Mouse (Mus musculus) kidney, adult 11 months (tissue): ENCODE measurements around the gene Tmem203.
A peak's percentile ranks its signal among the peaks of the same experiment; 100 is the strongest.
"Not testable (repeated sequence)": the region's sequence is repeated elsewhere in the genome, so short reads cannot be mapped to it uniquely, and the experiment has no call there.

Experiments
- DNase-seq: peaks from one replicate; pipeline ENCODE4 v3.0.0; 2022

Tmem203 gene

DNA sequence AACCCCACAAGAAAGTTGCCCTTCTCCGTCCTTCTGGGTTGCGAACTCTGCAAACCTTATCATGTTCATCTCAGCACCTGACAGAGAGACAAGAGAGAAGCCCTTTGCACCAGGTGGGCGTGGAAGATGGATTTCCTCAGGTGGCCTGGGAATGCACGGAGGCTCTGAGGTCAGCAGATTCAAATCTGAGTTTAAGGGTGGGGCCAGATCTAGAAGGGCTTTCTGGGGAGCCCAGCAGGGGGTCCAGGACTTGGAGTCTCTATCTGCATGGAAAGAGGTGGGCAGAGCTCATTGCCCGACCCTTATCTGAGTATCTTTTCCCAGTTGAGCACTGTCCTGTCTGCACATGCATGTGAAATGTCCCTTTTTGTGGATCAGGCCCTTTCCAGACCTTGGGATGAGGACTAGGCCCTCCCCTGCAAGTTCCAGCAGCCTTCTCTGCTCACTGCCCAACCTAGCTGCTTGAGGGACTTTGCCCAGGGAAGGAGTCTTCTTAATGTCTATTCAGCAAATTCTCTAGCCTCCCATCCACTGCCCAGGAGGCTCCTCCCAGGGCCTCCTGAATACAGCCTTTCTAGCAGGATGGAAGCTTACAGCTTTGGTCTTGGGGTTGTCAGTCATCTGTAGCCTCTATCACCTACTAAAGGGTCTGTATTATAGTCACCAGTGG is 20.6 kb upstream of the Tmem203 start:
- DNase-seq = peak; percentile 78

DNA sequence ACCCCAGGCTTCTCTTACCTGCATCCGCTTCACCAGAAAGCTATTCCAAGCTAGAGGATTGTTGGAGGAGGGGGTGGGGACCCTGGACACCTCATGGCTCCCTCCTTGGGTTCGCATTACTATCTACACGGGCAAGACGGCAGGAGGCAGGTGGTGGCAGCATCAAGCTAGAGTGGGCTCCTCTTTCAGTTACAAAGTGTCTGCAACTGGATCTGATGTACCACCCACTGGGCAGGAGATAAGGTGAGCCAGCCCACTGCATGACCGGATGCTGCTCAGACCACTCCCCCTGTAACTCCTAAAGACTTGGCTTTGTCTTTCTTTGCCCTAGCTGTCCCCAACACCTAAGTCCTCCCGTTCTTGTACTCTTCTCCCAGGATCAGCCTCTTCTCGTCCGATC is 18.6 kb upstream of the Tmem203 start, which contains the start of gene Rnf224:
TSS of gene Rnf224 (minus strand) at position 174 of the 400 bp plus-strand sequence.
- no peak for DNase-seq

DNA sequence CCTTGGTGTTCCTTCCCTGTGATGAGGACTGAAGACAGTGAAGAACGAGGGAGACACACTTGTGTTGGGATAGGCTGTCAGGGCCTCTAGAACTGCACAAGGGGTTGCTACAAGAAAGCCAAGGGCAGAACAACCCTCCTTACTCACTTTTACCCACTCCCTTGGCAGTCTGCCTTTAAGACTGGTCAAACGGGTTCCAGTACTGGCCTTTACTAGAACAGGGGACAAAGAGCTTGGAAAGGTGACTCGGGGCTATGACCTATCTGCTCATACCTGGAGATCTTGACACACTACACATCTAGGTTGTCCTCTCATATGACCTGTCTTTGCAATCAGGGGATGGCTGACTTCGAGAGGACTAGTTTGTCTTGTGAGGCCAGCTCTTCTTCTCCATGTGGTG is 17.7 kb upstream of the Tmem203 start:
- peak; percentile 72 for DNase-seq

DNA sequence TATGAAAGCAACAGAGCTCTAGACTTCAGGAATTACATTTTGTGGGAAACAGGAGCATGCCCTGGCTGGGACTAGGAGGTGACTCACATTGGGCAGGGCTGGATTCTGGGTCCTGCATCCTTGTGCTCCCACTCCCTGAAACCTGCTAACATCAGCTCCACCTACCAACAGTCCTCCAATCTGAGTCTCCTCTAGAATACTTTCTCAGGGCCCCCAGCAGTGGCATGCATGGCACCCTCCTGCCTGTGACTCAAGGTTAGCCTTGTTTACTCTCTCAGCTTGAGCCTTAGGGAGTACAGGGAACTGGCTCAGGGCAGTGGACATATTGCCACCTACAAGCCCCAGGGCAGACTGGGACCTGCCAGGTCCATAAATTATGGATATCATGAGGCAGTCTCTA is 17.1 kb upstream of the Tmem203 start:
- DNase-seq = no peak

DNA sequence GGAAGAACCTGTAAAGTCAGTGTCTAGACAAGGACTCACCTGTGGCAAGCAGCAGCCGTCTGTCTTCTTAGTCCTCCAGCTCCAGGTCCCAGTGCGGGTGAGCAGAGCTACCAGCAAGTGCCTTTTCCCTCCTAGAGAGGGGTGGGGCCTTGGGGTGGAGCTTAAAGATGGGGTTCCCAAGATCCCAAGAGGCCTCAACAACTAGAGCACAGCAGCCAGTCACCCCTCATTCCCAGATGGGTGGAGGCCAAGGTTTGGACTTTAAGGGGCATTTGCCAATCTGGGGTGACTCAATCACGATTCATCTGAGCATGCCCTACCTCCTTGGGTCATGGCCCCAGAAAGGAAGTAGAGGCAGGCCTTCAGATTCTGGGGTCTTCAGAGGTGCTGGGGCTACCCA is 15.5 kb upstream of the Tmem203 start:
- no peak for DNase-seq

DNA sequence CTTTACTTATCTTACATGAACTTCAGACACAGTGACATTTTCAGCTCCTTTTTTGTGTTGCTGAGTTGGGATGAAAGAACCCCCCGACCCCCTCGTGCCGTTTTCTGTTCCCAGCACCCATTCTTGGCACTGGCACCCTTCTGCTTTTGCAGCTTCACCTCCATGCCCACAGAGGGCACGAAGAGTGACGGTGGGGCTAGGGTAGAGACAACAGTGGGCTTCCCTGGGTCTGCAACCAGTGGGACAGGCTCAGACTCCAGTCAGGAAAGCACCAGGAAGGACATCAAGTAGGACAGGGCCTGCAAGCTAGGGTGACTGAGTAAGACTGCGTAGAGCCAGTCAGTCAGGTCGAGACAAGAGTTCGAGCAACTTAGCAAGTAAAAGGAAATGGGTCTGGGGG is 14.9 kb upstream of the Tmem203 start:
- DNase-seq = no peak

DNA sequence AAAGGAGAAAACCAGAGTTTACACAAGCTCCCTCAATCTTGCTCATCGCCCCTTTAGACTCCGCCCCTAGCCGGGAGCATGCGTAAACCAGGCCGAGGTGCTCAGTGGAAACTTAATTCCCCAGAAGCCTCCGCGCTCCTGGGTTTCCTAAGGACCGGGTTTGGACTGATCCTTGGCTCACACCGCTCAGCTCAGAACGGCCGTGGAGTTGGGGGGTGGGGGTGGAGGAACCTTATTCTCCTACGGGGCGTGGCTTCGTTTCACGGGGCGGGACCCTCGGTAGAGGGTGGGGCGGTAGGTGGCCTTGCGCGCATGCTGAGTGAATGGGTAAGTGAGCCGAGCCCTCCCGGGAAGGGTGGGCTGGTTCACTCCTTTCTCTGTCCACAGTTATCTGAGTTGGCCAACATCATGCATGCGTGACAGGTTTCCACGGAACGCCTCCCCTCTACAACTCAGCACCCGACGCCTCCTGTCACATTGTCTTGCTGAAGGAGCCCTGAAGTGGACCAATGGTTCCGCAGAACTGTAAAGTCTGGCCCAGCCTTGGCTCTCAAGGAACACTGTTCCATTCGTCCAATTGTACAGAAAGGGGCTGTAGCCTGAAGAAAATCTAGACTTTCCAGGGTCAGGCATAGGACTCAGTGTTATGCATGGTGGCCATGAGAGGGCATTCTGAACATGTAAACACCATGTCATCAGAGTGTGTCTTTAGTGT is 14.4 kb upstream of the Tmem203 start:
- peak; percentile 88 for DNase-seq

DNA sequence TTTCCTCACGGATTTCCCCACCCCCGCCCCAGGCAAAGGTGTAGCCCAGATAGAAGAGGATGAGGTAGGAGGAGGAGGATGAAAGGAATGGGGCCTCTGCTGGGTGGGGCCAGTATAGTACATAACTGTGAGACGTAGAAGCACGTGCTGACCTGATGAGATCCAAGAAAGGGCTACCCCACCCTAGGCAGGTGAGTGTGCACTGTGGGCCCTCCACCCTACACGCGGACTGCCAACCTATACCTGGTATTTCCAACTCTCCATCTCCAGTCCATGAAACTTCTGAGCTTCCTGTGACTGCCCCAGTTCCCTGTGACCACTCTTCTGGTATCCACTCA is 13.8 kb upstream of the Tmem203 start:
- DNase-seq = no peak

DNA sequence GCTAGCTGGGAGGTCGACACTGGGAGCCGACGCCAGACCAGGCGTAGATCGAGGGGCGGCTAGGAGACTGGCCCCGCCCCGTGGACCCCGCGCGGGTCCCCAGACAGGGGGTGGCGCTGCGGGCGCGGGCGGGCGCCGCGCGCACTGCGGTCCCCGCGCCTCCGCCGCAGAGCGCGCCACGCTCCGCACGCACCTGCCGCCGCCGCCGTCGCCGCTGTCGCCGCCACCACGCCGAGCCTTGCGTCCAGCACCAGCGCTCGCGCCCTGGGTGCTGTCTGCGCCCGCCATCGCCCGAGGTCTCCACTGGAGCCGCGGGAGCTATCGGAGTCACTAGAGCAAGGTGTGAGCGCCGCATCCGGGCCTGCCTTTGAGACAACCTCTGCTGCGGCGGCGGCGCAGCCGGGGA is 13.1 kb upstream of the Tmem203 start, which contains the start of the genes Rnf208 and Cysrt1:
TSS of gene Rnf208 (plus strand) at position 155 of the 406 bp plus-strand sequence.
TSS of gene Cysrt1 (minus strand) at position 352 of the 406 bp plus-strand sequence.
- no peak for DNase-seq

DNA sequence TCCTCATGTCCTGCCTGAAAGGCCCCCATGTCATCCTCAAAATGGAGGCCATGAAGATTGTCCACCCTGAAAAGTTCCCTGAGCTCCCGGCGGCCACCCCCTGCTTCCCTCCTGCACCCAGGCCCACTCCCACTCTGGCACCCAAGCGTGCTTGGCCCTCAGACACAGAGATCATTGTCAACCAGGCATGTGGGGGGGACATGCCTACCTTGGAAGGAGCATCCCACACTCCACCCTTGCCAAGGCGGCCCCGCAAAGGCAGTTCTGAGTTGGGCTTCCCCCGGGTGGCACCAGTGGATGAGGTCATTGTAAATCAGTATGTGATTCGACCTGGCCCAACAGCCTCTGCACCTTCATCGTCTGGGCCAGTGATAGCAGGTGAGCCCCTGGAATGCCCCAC is 11.9 kb upstream of the Tmem203 start:
- no peak for DNase-seq

DNA sequence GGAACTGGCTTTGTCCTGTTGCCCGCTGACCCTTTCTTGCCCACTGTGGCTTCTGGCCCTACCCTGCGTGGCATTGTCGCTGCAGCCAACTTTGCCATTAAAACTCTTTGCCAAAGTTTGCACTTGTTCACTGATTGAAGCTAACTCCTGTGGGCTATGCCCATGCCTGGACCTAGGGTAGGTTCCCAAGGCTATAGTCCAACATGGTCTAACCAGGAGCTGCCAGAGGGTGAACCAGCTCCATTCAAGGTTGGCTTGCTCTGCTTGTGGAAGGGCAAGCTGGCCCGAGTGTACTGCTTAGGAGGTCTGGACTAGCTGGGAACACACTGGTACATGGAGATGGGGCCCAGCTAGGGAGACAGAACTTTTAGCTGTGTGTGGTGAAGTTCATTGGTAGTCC is 11.1 kb upstream of the Tmem203 start:
- DNase-seq = no peak

DNA sequence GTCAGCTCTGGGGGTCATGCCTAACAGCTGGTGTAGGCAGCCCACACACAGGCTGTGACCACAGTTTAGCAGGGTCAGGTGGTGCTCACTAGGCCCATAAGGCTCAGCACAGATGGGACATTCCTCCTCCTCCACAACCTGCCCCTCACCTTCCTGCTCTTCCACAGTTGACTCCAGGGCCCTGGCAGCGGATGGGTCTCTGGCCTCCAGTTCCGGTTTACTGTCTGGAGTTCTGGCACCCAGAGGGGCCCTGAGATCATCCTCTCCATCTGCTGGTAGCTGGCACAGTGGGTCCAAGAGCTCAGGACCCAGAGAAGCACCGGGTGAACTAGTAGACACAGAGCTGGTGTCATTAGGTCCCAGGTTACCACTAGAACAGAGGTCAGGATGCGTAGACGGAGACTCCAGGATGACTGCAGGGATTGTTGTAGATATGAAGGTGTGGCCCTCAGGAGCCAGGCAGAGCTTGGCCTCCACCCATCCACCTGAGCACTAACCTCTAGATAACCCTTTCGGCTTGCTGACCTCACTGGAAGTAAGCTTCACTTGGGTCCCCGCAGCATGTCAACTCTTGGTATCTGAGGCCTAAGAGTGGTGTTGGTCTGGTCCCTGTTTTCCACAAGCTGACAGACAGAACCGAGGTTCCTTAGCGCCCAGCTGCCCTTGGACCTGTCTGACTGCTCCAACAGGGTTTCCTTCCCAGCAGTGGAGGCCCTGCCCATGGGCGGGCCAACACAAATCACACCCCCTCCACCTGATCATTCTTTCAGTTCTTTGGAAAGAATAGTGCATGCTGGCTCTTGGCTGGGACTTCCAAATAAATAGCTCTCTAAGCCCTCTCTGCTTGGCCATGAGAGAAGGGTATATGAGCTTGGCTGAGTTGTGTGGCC is 8.8 kb upstream of the Tmem203 start, which contains the start of gene AL732309.1:
TSS of gene AL732309.1 (minus strand) at position 681 of the 890 bp plus-strand sequence.
- DNase-seq = no peak

DNA sequence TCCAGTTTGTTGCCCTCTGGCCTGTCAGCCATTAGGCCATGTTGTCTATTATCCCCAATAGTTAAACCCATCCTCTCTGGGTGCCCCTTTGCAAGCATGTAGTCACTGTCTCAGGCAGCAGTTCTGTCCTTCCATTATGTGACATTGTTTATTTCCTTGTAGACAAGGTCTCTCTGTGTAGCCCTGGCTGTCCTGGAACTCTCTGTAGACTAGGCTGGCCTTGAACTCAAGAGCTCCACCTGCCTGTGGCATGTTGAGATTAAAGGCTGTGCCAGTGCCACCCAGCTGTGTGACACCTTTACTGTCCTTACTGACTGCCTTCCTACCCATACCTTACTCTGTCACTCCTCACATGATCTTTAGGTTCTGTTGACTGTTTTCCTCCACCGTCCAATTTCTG is 2.9 kb upstream of the Tmem203 start:
- DNase-seq = no peak

DNA sequence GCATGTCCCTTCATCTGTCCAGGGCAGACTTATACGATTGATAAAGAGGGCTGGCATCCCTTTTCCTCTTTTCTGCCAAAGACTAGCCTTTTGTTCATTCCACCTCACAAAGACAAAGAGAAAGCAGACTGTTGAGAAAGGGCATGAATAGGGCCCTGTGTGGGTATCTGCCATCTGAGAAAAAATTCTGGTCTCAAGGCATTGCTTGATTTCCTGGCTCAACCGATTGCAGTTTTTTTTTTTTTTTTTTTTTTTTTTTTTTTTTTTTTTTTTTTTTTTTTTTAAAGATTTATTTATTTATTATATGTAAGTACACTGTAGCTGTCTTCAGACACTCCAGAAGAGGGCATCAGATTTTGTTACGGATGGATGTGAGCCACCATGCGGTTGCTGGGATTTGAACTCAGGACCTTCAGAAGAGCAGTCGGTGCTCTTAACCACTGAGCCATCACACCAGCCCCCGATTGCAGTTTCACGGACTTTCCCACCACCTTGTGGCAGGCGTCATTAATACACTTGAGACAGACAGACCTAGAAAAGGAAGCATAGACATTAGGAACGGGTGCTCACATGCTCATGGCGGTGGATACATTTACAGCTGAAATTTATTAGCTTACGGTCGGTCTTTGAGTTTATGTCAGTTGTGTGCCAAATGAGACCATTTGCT is 1.3 kb downstream of the Tmem203 start:
- not testable (repeated sequence) for DNase-seq

DNA sequence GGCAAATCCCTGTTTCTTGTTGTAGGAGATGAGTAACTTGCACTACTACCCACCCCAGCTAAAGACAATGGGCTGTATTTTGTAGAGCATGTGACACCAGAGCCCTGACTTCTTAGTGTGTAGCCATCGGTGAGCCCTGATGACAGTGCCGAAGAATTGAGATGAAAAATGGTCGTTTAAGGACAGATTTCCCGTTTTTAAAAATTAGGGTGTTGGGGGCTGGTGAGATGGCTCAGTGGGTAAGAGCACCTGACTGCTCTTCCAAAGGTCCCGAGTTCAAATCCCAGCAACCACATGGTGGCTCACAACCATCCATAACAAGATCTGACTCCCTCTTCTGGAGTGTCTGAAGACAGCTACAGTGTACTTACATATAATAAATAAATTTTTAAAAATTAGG is 2.0 kb downstream of the Tmem203 start:
- DNase-seq = not testable (repeated sequence)

DNA sequence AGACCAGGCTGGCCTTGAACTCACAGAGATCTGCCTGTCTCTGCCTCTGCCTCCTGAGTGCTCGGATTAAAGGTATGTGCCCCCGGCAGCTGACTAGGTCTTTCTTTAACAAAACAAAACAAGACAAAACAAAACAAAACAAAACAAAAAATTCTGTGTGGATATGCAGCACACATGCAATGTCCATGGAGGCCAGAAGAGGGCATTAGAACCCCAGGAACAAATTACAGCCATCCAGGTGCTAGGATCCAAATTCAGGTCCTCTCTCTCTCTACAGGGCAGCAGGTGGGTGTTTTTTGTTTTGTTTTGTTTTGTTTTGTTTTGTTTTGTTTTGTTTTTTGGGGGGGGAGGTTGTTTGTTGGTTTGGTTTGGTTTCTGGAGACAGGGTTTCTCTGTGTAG is 3.6 kb downstream of the Tmem203 start:
- no peak for DNase-seq

DNA sequence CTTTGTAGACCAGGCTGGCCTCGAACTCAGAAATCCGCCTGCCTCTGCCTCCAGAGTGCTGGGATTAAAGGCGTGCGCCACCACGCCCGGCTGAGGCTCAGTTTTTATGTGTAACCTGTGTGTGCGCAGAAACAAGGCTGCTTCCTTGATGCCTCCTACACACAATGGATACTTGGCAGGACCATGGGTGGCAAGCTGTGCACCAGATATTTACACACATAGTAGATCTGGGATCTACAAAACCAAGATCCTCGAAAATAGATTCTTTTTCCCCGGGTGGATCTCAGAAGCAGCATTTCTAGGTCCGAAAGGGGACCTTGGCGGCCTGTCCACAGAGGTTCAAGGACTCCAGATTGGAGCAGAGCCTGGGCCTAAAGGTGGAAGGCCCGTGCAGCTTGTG is 6.6 kb downstream of the Tmem203 start:
- no peak for DNase-seq

DNA sequence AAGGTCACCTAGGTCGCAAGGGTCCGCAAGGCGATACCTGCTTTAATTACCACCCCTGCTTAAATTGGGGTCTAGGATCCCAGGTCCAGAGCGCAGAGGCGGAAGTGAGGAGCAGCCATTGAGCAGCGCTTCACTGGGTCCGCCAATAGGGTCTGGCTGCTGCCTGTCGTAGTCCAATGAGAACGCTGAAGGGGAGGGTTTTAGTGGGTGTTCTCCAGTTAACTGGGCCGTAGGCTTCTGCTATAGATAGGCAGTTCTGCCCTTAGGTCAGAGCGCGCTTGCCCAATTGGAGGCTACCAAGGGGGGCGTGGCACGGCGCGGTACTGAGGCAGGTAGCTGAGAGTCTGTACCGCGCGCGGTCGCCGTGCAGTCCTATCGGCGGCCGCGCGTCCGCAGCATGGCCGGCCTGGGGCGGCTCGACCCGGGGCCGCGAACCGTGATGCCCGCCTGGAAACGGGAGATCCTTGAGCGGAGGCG is 7.1 kb downstream of the Tmem203 start, which contains the start of gene Tprn:
TSS of gene Tprn (plus strand) at position 328 of the 477 bp plus-strand sequence.
- DNase-seq = peak; percentile 98

DNA sequence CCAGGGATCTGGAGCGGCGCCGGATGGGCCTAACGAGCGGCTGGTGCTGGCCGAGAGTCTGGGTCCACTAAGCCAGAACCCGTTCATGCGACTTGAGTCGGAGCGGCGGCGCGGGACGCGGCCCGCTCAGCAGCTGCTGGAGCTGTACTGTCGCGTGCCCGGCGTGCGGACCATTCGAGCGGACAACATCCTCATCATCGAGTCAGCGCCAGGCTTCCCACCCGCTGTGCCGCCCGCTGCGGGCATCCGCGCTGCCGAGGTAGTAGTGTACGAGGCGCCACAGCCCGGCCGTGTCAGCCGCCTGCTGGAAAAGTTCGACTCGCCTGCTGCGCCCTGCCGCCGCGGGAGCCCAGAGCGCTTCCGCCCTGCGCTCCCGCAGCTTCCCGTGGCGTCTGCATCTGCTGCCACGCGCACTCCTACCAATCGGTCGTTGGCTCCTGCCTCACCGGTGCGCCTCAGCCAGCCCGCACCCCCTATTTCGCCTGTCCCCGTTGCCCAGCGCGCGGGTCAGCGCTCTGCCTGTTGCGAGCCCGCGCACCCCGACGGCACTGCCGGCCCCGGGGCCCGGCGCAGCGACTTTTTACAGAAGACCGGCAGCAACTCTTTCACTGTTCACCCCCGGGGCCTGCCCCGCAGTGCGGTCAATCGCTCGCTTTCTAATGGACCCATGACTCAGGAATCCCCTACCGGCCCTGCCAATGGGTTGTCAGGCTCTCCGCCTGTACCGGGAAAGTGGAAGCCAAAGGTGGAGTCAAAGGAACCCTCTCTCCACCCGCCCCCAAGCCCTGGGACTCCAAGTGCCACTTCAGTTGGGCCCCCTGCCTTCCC is 7.8 kb downstream of the Tmem203 start:
- DNase-seq = no peak

DNA sequence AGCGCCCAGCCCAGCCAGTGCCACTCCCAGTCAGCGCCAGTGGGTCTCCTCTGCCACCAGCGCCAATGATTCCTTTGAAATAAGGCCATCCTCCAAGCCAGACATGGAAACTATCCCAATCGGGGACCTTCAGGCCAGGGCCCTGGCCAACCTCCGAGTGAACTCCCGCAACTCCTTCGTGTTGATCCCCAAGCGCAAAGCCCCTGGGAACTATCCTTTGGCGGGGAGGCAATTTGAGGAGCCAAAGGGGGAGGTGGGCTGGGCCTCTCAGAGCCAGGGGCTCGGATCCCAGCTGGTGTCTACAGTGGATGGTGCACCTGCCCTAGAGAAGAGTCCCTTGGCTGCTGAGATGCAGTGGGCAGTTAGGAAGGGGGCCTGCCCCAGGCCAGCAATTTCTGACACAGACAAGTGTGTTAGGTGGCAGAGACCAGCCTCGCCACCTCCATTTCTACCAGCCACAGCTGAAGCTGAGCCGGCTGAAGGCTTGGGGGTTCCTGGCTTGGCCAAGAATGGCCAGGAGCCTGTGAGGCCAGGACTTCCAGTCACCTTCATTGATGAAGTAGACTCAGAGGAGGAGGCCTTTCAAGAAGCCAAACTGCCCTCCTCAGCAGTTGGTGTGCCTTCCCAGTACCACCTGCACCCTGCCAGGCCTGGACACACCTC is 8.5 kb downstream of the Tmem203 start:
- DNase-seq = no peak

DNA sequence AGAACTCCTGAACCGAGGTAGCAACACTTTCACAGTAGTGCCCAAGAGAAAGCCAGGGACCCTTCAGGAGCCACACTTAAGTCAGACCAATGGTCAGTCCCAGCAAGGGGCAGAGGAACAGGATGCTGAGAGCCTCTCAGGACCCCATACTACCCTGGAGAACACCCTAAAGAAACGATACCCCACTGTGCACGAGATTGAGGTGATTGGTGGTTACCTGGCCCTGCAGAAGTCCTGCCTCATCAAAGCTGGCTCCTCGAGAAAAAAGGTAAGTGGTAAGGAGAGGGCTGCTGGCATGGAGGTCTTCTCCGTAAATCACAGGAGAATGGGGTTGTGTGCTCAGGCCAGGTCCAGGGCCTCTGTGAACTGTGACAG is 9.0 kb downstream of the Tmem203 start:
- no peak for DNase-seq
